Mouse (Mus musculus) intestine, postnatal 0 days (tissue): ENCODE measurements around the gene Hamp2. TPM values are rescaled to one million over a fixed set of nuclear protein-coding genes. Genes with fewer than 3 reads are reported as not detected.
"Not testable (repeated sequence)": the region's sequence is repeated elsewhere in the genome, so short reads cannot be mapped to it uniquely, and the experiment has no call there.

Experiments
- ATAC-seq: fragments of 200-750 bp; cut with Nextera tagmentation; 2 replicates; pipeline ENCODE4 v1.8.0; 2017; ENCODE audit warnings: mild to moderate bottlenecking, moderate TSS enrichment, moderate library complexity
- H3K27ac ChIP-seq: fragments of 300-500 bp; sonication (generic); 2 replicates; pipeline ENCODE4 v1.5.1; 2014; ENCODE audit warnings: mild to moderate bottlenecking, low read depth, low read length, moderate library complexity
- H3K27me3 ChIP-seq: fragments of 300-500 bp; sonication (generic); replicated peaks from 2 replicates; pipeline ENCODE4 v1.6.1; 2014; ENCODE audit warnings: low read length, mixed read lengths; ENCODE audit not compliant: control insufficient read depth, insufficient read depth
- H3K36me3 ChIP-seq: fragments of 300-500 bp; sonication (generic); 2 replicates; pipeline ENCODE4 v1.6.1; 2014; ENCODE audit warnings: mild to moderate bottlenecking, moderate library complexity; ENCODE audit not compliant: control insufficient read depth, insufficient read depth
- H3K4me1 ChIP-seq: fragments of 300-500 bp; sonication (generic); replicated peaks from 2 replicates; pipeline ENCODE4 v1.6.1; 2014; ENCODE audit warnings: antibody characterized with exemption, low read length, mixed read lengths; ENCODE audit not compliant: control insufficient read depth, insufficient read depth
- H3K4me2 ChIP-seq: fragments of 300-500 bp; sonication (generic); replicated peaks from 2 replicates; pipeline ENCODE4 v1.6.1; 2014; ENCODE audit warnings: low read depth, mild to moderate bottlenecking, moderate library complexity
- H3K4me3 ChIP-seq: fragments of 300-500 bp; sonication (generic); 2 replicates; pipeline ENCODE4 v1.5.1; 2014; ENCODE audit warnings: low read depth, low read length
- H3K9ac ChIP-seq: fragments of 300-500 bp; sonication (generic); 2 replicates; pipeline ENCODE4 v1.6.1; 2014; ENCODE audit warnings: mild to moderate bottlenecking, low read depth, low read length
- H3K9me3 ChIP-seq: fragments of 300-500 bp; sonication (generic); 2 replicates; pipeline ENCODE4 v1.6.1; 2016; ENCODE audit warnings: mixed run types; ENCODE audit not compliant: control insufficient read depth
- CTCF ChIP-seq: sonication (generic); IDR thresholded peaks from 2 replicates; pipeline ENCODE4 v1.5.1; 2016; ENCODE audit warnings: low read depth, mild to moderate bottlenecking, control low read depth, antibody characterized with exemption, moderate library complexity
- WGBS: fragments of 180-500 bp; shearing (Covaris S2); extraction: QIAGEN DNeasy Blood & Tissue Kit; methylation state at CpG from one replicate; pipeline ENCODE4 v1.1.7; 2014; 5-methylcytosine and 5-hydroxymethylcytosine counted together
- polyA plus RNA-seq: library from polyadenylated mRNA; unstranded; fragments of >200 nt; fragmentation: Nextera tagmentation; extraction: Ambion mirVana; gene quantifications from 2 replicates; pipeline ENCODE4 v1.2.1, GENCODE M21; 2015

Gene Hamp2
- not detected in 2 replicates for polyA plus RNA-seq

- not testable (repeated sequence) for H3K4me3 ChIP-seq, ATAC-seq, H3K4me1 ChIP-seq, H3K4me2 ChIP-seq, H3K9ac ChIP-seq, H3K9me3 ChIP-seq, H3K27ac ChIP-seq, H3K36me3 ChIP-seq, H3K27me3 ChIP-seq
- 80% methylated on average over 2 of the region's 2 CpGs for WGBS
Measured at GRCm38 (mm10) chr7:30924581-30924980, at the start of gene Hamp2. Gene Hamp2, minus strand, starts transcription at chr7:30924681.

- H3K4me1 ChIP-seq = peaks cover 13% of the 10 kb centered on the region; the same call in 1 of the 2 replicates
- H3K4me2 ChIP-seq = peak within 1 kb of the TSS; percentile 70
- H3K9ac ChIP-seq = peak within 1 kb of the TSS; percentile 67
- H3K27ac ChIP-seq = peak within 1 kb of the TSS; percentile 96
- WGBS = under 1% methylated on average over 37 of the region's 37 CpGs
- TF ChIP-seq CTCF = peak; percentile 89
- peak; percentile 96 for ATAC-seq
- no peaks in the 10 kb centered on the region for H3K9me3 ChIP-seq
- peak within 1 kb of the TSS; percentile 60 for H3K4me3 ChIP-seq
- 0 out of 2 replicates have a peak, but pooled peaks cover 3% of the 10 kb centered on the region for H3K27me3 ChIP-seq
- H3K36me3 ChIP-seq = peaks cover 23% of the 10 kb centered on the region; the same call in 1 of the 2 replicates
Measured at GRCm38 (mm10) chr7:30973501-30974289, 49.2 kb upstream of the Hamp2 start, which contains the start of gene Fam187b. Gene Fam187b, plus strand, starts transcription at chr7:30973790.

GRCm38 (mm10) chr7:30973251-30973500 lies 48.7 kb upstream of the Hamp2 start, which contains the start of gene Lsr:
Gene Lsr, minus strand, starts transcription at chr7:30973464.
- peak within 1 kb of the TSS; percentile 67 for H3K9ac ChIP-seq
- no peaks in the 10 kb centered on the region for H3K9me3 ChIP-seq
- H3K36me3 ChIP-seq = peaks cover 23% of the 10 kb centered on the region; the same call in 1 of the 2 replicates
- no peak for ATAC-seq
- TF ChIP-seq CTCF = no peak
- H3K4me3 ChIP-seq = peak within 1 kb of the TSS; percentile 60
- peak within 1 kb of the TSS; percentile 70 for H3K4me2 ChIP-seq
- under 1% methylated on average over 19 of the region's 19 CpGs for WGBS
- H3K27ac ChIP-seq = peak within 1 kb of the TSS; percentile 96
- peaks cover 13% of the 10 kb centered on the region; the same call in 1 of the 2 replicates for H3K4me1 ChIP-seq
- H3K27me3 ChIP-seq = 0 out of 2 replicates have a peak, but pooled peaks cover 3% of the 10 kb centered on the region

GRCm38 (mm10) chr7:30972426-30973250 lies 48.2 kb upstream of the Hamp2 start:
- Histone ChIP-seq H3K4me1 (peaks cover 13% of the 10 kb centered on the region; the same call in 1 of the 2 replicates), H3K27ac (peak overlapping the region; percentile 96), H3K27me3 (0 out of 2 replicates have a peak, but pooled peaks cover 3% of the 10 kb centered on the region), H3K9ac (peak overlapping the region; percentile 67), H3K36me3 (peaks cover 23% of the 10 kb centered on the region; the same call in 1 of the 2 replicates), H3K4me3 (peak overlapping the region; percentile 60), H3K9me3 (no peaks in the 10 kb centered on the region), H3K4me2 (peak overlapping the region; percentile 70)
- WGBS = 3% methylated on average over 41 of the region's 41 CpGs
- no peak for TF ChIP-seq CTCF
- ATAC-seq = peak; percentile 6; the same call in 1 of the 2 replicates

- Histone ChIP-seq H3K9ac (0 out of 2 replicates have a peak overlapping the region, but pooled peaks have one; percentile 7), H3K27ac (peak overlapping the region; percentile 96; the same call in 1 of the 2 replicates), H3K9me3 (no peaks in the 10 kb centered on the region), H3K4me3 (peak overlapping the region; percentile 60), H3K27me3 (0 out of 2 replicates have a peak, but pooled peaks cover 3% of the 10 kb centered on the region), H3K4me2 (peak overlapping the region; percentile 70), H3K36me3 (peaks cover 23% of the 10 kb centered on the region; the same call in 1 of the 2 replicates), H3K4me1 (peaks cover 13% of the 10 kb centered on the region; the same call in 1 of the 2 replicates)
- no peak for ATAC-seq
- WGBS = 60% methylated on average over 15 of the region's 15 CpGs
- TF ChIP-seq CTCF = no peak
Measured at GRCm38 (mm10) chr7:30971901-30972300, 47.4 kb upstream of the Hamp2 start.

- Histone ChIP-seq H3K36me3 (peaks cover 23% of the 10 kb centered on the region; the same call in 1 of the 2 replicates), H3K4me1 (peaks cover 6% of the 10 kb centered on the region; the same call in 1 of the 2 replicates), H3K9me3 (no peaks in the 10 kb centered on the region), H3K27me3 (0 out of 2 replicates have a peak, but pooled peaks cover 3% of the 10 kb centered on the region), H3K27ac (no peak overlapping the region), H3K9ac (no peak overlapping the region), H3K4me2 (no peak overlapping the region), H3K4me3 (no peak overlapping the region)
- TF ChIP-seq CTCF = no peak
- ATAC-seq = no peak
- 64% methylated on average over 4 of the region's 4 CpGs for WGBS
Measured at GRCm38 (mm10) chr7:30969174-30969573, 44.7 kb upstream of the Hamp2 start.
